8 mouse cellular contexts compared by ENCODE assay signal in genomic region chr1:191995488-191995887, GRCm38 (mm10). TPM values are rescaled to one million over a fixed set of nuclear protein-coding genes. Genes with fewer than 3 reads are reported as not detected.
DNase-seq lines count a peak whose midpoint lies in the region; ATAC-seq and TF ChIP-seq lines count a peak whose summit lies in the region.
"Had no signal": no experiment of that assay in that cellular context is flagged by ENCODE, and none has a peak within 500 bp of the region (broad histone marks: within the 10 kb centered on the region; RNA-seq: fewer than 3 reads in every experiment).

No protein-coding gene starts in this region.

- TF ChIP-seq EP300 in liver, postnatal 0 days (IDR thresholded peaks at IDR 0.05; ENCODE audit: low read depth) = no peak

- WGBS in liver, postnatal 0 days (ENCODE audit: insufficient replicate concordance) = 61% methylated on average over 4 of the region's 4 CpGs
- 72% methylated on average over 4 of the region's 4 CpGs for WGBS in small intestine, adult 2 months

- no peaks in the 10 kb centered on the region for H3K27me3 ChIP-seq in liver, postnatal 0 days (ENCODE audit: insufficient read depth, low read length)
- no peaks in the 10 kb centered on the region for H3K27me3 ChIP-seq in small intestine, adult 2 months (ENCODE audit: control insufficient read depth, insufficient read depth, low read length)
- H3K27me3 ChIP-seq: lung, embryonic 15.5 days had no signal

- no peaks in the 10 kb centered on the region for H3K9me3 ChIP-seq in liver, postnatal 0 days (ENCODE audit: low read length)
- H3K9me3 ChIP-seq: lung, embryonic 15.5 days had no signal

- no peak overlapping the region for H3K27ac ChIP-seq in gastrocnemius, adult 2 months
- H3K27ac ChIP-seq in liver, postnatal 0 days (ENCODE audit: low read depth) = no peak overlapping the region
- H3K27ac ChIP-seq in small intestine, adult 2 months (ENCODE audit: insufficient read depth, low read depth, low read length) = no peak overlapping the region
- H3K27ac ChIP-seq: lung, embryonic 15.5 days had no signal

- no peak overlapping the region for H3K4me2 ChIP-seq in liver, postnatal 0 days (ENCODE audit: low read depth, low read length)
- H3K4me2 ChIP-seq: lung, embryonic 15.5 days had no signal

- ATAC-seq in liver, postnatal 0 days = no peak

- no peaks in the 10 kb centered on the region for H3K4me1 ChIP-seq in liver, postnatal 0 days (ENCODE audit: insufficient read depth)
- H3K4me1 ChIP-seq in small intestine, adult 2 months (ENCODE audit: control insufficient read depth, insufficient read depth, insufficient read length, low read length) = no peaks in the 10 kb centered on the region

- H3K36me3 ChIP-seq in liver, postnatal 0 days (replicated peaks; ENCODE audit: insufficient read depth, low read length) = peaks cover 9% of the 10 kb centered on the region
- peaks cover 8% of the 10 kb centered on the region for H3K36me3 ChIP-seq in small intestine, adult 2 months (ENCODE audit: control insufficient read depth, insufficient read depth, low read length)

- intact Hi-C loops in gastrocnemius, adult 2 months (cut with DNase I) = no loop called here

- no peak overlapping the region for H3K4me3 ChIP-seq in gastrocnemius, adult 2 months
- no peak overlapping the region for H3K4me3 ChIP-seq in liver, postnatal 0 days (ENCODE audit: low read depth, low read length)
- H3K4me3 ChIP-seq in small intestine, adult 2 months (ENCODE audit: low read depth, low read length) = no peak overlapping the region
- H3K4me3 ChIP-seq: lung, embryonic 15.5 days had no signal

- TF ChIP-seq CTCF in gastrocnemius, adult 2 months (IDR thresholded peaks at IDR 0.05) = peak; percentile 86
- TF ChIP-seq CTCF in liver, postnatal 0 days (IDR thresholded peaks at IDR 0.05; ENCODE audit: low read depth) = peak; percentile 80
- peak; percentile 66; the same call in 1 of the 2 replicates for TF ChIP-seq CTCF in small intestine, adult 2 months (IDR thresholded peaks at IDR 0.05; ENCODE audit: extremely low read depth, insufficient read length, insufficient replicate concordance, low read depth, low read length)

- TF ChIP-seq POLR2A in small intestine, adult 2 months (IDR thresholded peaks at IDR 0.05; ENCODE audit: low read depth, low read length) = no peak

- no peak overlapping the region for H3K9ac ChIP-seq in liver, postnatal 0 days (replicated peaks)
- H3K9ac ChIP-seq: lung, embryonic 15.5 days had no signal

- DNase-seq in layer of hippocampus, adult 11-12 months (ENCODE audit: low spot score) = peak; percentile 60
- no peak for DNase-seq in layer of hippocampus, postnatal 14 days (ENCODE audit: low spot score in 2 of 2)
- DNase-seq in ES-CJ7 (ENCODE audit: low read depth, low spot score) = peak; percentile 87
- DNase-seq in adrenal gland, postnatal 10 days = peak; percentile 81
- peak; percentile 62 for DNase-seq in gastrocnemius, adult 2 months
- peak; percentile 82 for DNase-seq in liver, postnatal 0 days

RNA-seq across cellular contexts. Expression of gene Rd3, which starts 18.3 kb away (rescaled TPM):
- total RNA-seq in layer of hippocampus, postnatal 14 days (2021) = 1 to 10 TPM in 1 of 2 experiments, under 1 TPM in 1; 0.19 to 1.4 TPM
- total RNA-seq in adrenal gland, postnatal 10 days (2021) = under 1 TPM; 0.15 to 0.48 TPM
- total RNA-seq in gastrocnemius, adult 2 months (2021) = under 1 TPM in 1 of 2 experiments, not detected in 1; 0.08 TPM
- 0.09 and 0.12 TPM in 2 replicates for polyA plus RNA-seq in liver, postnatal 0 days (2015; fragmentation: Nextera tagmentation; extraction: Ambion mirVana)
- 0.10 TPM in 1 of 2 replicates, not detected in the other for polyA plus RNA-seq in small intestine, adult 2 months (2012; rRNA removed)

Comparison
In these comparisons a context has a peak if more than half of its experiments do, and no peak if none do; other contexts are left out.
1. DNase-seq: peak in layer of hippocampus, adult 11-12 months (single experiment), ES-CJ7 (single experiment), adrenal gland, postnatal 10 days (single experiment), gastrocnemius, adult 2 months (single experiment) and liver, postnatal 0 days (single experiment); none in layer of hippocampus, postnatal 14 days (0 of 2).
2. Peak in every context shown above with its lines, with median percentiles within 50 percentile points of each other: CTCF ChIP-seq.